Comparison of ENCODE assay signal across 19 mouse cellular contexts in genomic region chr7:97210064-97210685, GRCm38 (mm10).
DNase-seq lines count a peak whose midpoint lies in the region; ATAC-seq and TF ChIP-seq lines count a peak whose summit lies in the region.
"Had no signal": no experiment of that assay in that cellular context is flagged by ENCODE, and none has a peak within 500 bp of the region (broad histone marks: within the 10 kb centered on the region; RNA-seq: fewer than 3 reads in every experiment).

No protein-coding gene starts in this region.

- 0 out of 2 replicates have a peak overlapping the region, but pooled peaks have one; percentile 7 for H3K9ac ChIP-seq in liver, embryonic 14.5 days (replicated peaks)
- no peak overlapping the region for H3K9ac ChIP-seq in hindbrain, embryonic 14.5 days
- no peak overlapping the region for H3K9ac ChIP-seq in forebrain, embryonic 16.5 days (replicated peaks; ENCODE audit: low read depth, low read length)
- H3K9ac ChIP-seq: heart, embryonic 12.5 days; limb, embryonic 15.5 days had no signal

- peak overlapping the region; percentile 78 for H3K27ac ChIP-seq in liver, embryonic 14.5 days
- no peak overlapping the region for H3K27ac ChIP-seq in hindbrain, embryonic 14.5 days
- no peak overlapping the region for H3K27ac ChIP-seq in forebrain, embryonic 16.5 days (ENCODE audit: low read length)
- H3K27ac ChIP-seq: hindbrain, postnatal 0 days; limb, embryonic 15.5 days had no signal

- no peak for TF ChIP-seq CTCF in liver, embryonic 14.5 days (IDR thresholded peaks at IDR 0.05; ENCODE audit: low read depth)

- H3K4me2 ChIP-seq in liver, embryonic 14.5 days (ENCODE audit: low read depth): peak overlapping the region; percentile 49
- no peak overlapping the region for H3K4me2 ChIP-seq in hindbrain, embryonic 14.5 days (replicated peaks)
- no peak overlapping the region for H3K4me2 ChIP-seq in forebrain, embryonic 16.5 days (ENCODE audit: low read length)
- H3K4me2 ChIP-seq: heart, embryonic 12.5 days; limb, embryonic 15.5 days had no signal

- H3K4me3 ChIP-seq in liver, embryonic 14.5 days (ENCODE audit: insufficient read depth in 1 of 2, low read depth in 2 of 2, low read length in 2 of 2): no peak overlapping the region
- H3K4me3 ChIP-seq in hindbrain, embryonic 14.5 days (replicated peaks; ENCODE audit: low read length): no peak overlapping the region
- no peak overlapping the region for H3K4me3 ChIP-seq in forebrain, embryonic 16.5 days (replicated peaks; ENCODE audit: low read length)
- H3K4me3 ChIP-seq: heart, embryonic 12.5 days; limb, embryonic 15.5 days had no signal

- DNase-seq in lung, postnatal 25 days (ENCODE audit: low spot score): peak; percentile 37
- DNase-seq in lung, adult 18-20 months: no peak
- DNase-seq in c-Kit-positive CD71-positive TER-119-negative erythroid progenitor cells, embryonic 14.5 days (ENCODE audit: low read depth): peak; percentile 80
- peak in 2 of 3 experiments; percentile 55 to 78 for DNase-seq in liver, embryonic 14.5 days (ENCODE audit: low read depth in 3 of 3, low spot score in 3 of 3)
- DNase-seq in hindbrain, embryonic 14.5 days (ENCODE audit: low spot score): no peak
- no peak for DNase-seq in spleen, adult 12 weeks (ENCODE audit: low spot score)
- DNase-seq: adrenal gland, adult 2 months; cerebellum, adult 8-10 months; gastrocnemius, postnatal 14 days; kidney, adult 9 months; kidney, postnatal 36 days; layer of hippocampus, adult 9-11 months; right cerebral cortex, postnatal 25 days; thymus, postnatal 36 days had no signal

- peaks cover 30 to 34% of the 10 kb centered on the region in 2 experiments for H3K4me1 ChIP-seq in liver, embryonic 14.5 days (replicated peaks; ENCODE audit: control insufficient read depth in 2 of 2, insufficient read depth in 2 of 2, low read length in 1 of 2)
- no peaks in the 10 kb centered on the region for H3K4me1 ChIP-seq in hindbrain, embryonic 14.5 days (replicated peaks; ENCODE audit: control insufficient read depth, insufficient read depth, low read length)
- H3K4me1 ChIP-seq in forebrain, embryonic 16.5 days (replicated peaks; ENCODE audit: control insufficient read depth, insufficient read depth, low read length): no peaks in the 10 kb centered on the region
- H3K4me1 ChIP-seq: limb, embryonic 15.5 days had no signal

- peak; percentile 57 for TF ChIP-seq EP300 in liver, embryonic 14.5 days (IDR thresholded peaks at IDR 0.05; ENCODE audit: low read depth)

- no peaks in the 10 kb centered on the region for H3K27me3 ChIP-seq in liver, embryonic 14.5 days (ENCODE audit: control insufficient read depth, insufficient read depth, low read length)
- no peaks in the 10 kb centered on the region for H3K27me3 ChIP-seq in hindbrain, embryonic 14.5 days (ENCODE audit: control insufficient read depth, insufficient read depth, low read length)
- no peaks in the 10 kb centered on the region for H3K27me3 ChIP-seq in forebrain, embryonic 16.5 days (replicated peaks; ENCODE audit: control insufficient read depth, insufficient read depth, low read length)
- H3K27me3 ChIP-seq: heart, embryonic 12.5 days; limb, embryonic 15.5 days had no signal

- no peaks in the 10 kb centered on the region for H3K9me3 ChIP-seq in liver, embryonic 14.5 days (ENCODE audit: control insufficient read depth, low read length)
- no peaks in the 10 kb centered on the region for H3K9me3 ChIP-seq in hindbrain, embryonic 14.5 days (ENCODE audit: control insufficient read depth, low read length)
- H3K9me3 ChIP-seq in forebrain, embryonic 16.5 days (ENCODE audit: control insufficient read depth, low read length): no peaks in the 10 kb centered on the region
- H3K9me3 ChIP-seq: heart, embryonic 12.5 days; limb, embryonic 15.5 days had no signal

- peak; percentile 71 for ATAC-seq in liver, embryonic 14.5 days (ENCODE audit: insufficient read depth)
- peak; percentile 21; the same call in 1 of the 2 replicates for ATAC-seq in megakaryocyte-erythroid progenitor cell, adult 5-6 weeks (replicated peaks; ENCODE audit: low FRiP score, low TSS enrichment, poor library complexity, severe bottlenecking)
- no peak for ATAC-seq in hindbrain, embryonic 14.5 days (ENCODE audit: low FRiP score)
- no peak for ATAC-seq in forebrain, embryonic 16.5 days
- ATAC-seq: hindbrain, postnatal 0 days had no signal

- H3K36me3 ChIP-seq in liver, embryonic 14.5 days (replicated peaks; ENCODE audit: control insufficient read depth, insufficient read depth, low read depth): no peaks in the 10 kb centered on the region
- no peaks in the 10 kb centered on the region for H3K36me3 ChIP-seq in hindbrain, embryonic 14.5 days (replicated peaks; ENCODE audit: control insufficient read depth, insufficient read depth)
- no peaks in the 10 kb centered on the region for H3K36me3 ChIP-seq in forebrain, embryonic 16.5 days (ENCODE audit: control insufficient read depth, insufficient read depth)
- H3K36me3 ChIP-seq: heart, embryonic 12.5 days; limb, embryonic 15.5 days had no signal

Comparison
In these comparisons a context has a peak if more than half of its experiments do, and no peak if none do; other contexts are left out.
1. DNase-seq: peak in lung, postnatal 25 days (single experiment), c-Kit-positive CD71-positive TER-119-negative erythroid progenitor cells, embryonic 14.5 days (single experiment) and liver, embryonic 14.5 days (2 of 3); none in lung, adult 18-20 months (0 of 2), hindbrain, embryonic 14.5 days (single experiment) and spleen, adult 12 weeks (single experiment).
2. ATAC-seq: peak in liver, embryonic 14.5 days (single experiment) and megakaryocyte-erythroid progenitor cell, adult 5-6 weeks (single experiment); none in hindbrain, embryonic 14.5 days (single experiment) and forebrain, embryonic 16.5 days (single experiment).